Mouse (Mus musculus) activated CD4-positive, CD25-positive, alpha-beta regulatory T cell, adult 9 weeks (primary cell): ENCODE results near the gene Tle6. TPM values are rescaled to one million over a fixed set of nuclear protein-coding genes. Genes with fewer than 3 reads are reported as not detected.

Experiments
- polyA plus RNA-seq: library from polyadenylated mRNA; unstranded; fragments of 100-300 nt; shearing (Covaris generic); gene quantifications from one replicate; pipeline ENCODE4 v1.2.1, GENCODE M21; 2017

Tle6 gene
- polyA plus RNA-seq, result 1.1 TPM

DNA sequence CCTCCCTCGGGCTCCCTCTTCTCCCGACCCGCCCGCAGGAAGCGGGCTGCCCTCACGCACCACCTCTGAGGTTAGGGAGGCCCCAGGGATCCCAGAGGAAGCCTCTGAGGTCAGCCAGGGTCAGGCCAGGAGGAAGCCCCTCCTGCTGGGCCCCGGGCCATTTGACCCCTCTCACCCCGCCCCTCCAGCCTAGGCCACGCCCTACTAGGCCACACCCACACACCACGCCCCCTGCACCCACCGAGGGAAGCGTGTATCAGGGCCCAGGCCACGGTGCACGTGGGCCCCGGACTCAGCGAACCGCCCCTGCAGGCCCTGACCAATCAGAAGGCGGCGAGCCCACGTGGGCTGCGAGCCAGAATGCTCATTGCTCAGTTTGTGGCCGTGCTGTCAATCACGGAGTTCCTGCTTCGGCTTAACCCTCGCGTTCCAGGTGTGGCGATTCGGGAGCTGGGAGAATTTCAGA, at the start of gene Tle6:
Gene Tle6 (minus strand): TSS at position 336 of the 466 bp plus-strand sequence.

GRCm38 (mm10) chr10:81648803-81649775, 48.2 kb upstream of the Tle6 start, which contains the start of gene Gm10778:
Gene Gm10778, plus strand, starts transcription at chr10:81649059.

GRCm38 (mm10) chr10:81628390-81628789, 27.5 kb upstream of the Tle6 start, which contains the start of gene Ankrd24:
Gene Ankrd24, plus strand, starts transcription at chr10:81628540.

GRCm38 (mm10) chr10:81626994-81627835, 26.3 kb upstream of the Tle6 start, which contains the start of gene Sirt6:
Gene Sirt6, minus strand, starts transcription at chr10:81627797.

GRCm38 (mm10) chr10:81605974-81606751, 5.3 kb upstream of the Tle6 start, which contains the start of gene BC025920:
Gene BC025920, plus strand, starts transcription at chr10:81606270.

GRCm38 (mm10) chr10:81574081-81575056, 26.5 kb downstream of the Tle6 start, which contains the start of gene Tle2:
Gene Tle2, plus strand, starts transcription at chr10:81574561.

DNA sequence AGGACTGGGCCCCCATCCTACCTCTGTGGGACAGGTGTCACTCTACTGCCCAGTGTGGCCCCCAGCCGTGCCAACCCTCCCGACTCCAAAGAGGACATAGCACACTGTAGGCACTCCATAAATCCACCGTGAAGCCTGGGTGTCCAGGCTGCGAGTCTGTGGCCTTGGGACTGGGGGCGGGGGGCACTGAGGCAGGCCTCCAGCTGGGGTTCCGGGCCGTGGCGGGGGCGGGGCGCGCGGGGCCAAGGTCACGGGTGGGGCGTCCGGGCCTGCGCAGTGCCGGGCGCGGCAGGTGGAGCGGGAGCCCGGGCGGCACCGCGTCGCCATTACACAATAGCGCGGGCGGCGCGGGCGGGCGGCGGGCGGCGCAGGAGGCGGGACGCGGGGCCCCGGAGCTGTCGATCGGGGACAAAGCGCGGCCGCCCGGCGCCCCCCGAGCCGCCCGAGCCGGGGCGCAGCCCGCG, 41.7 kb downstream of the Tle6 start, which contains the start of gene Aes:
Gene Aes (plus strand): TSS at position 326 of the 464 bp plus-strand sequence.

GRCm38 (mm10) chr10:81545161-81545747, 55.6 kb downstream of the Tle6 start, which contains the start of gene Gna11:
Gene Gna11, minus strand, starts transcription at chr10:81545190.

Other genes starting within 250 kb of the Tle6 start
- 1.7 TPM for gene Mfsd12, start 243.6 kb downstream of the Tle6 start, polyA plus RNA-seq
- 0.56 TPM for gene 4930404N11Rik, start 235.3 kb downstream of the Tle6 start, polyA plus RNA-seq
- gene Fzr1, start 222.6 kb downstream of the Tle6 start, polyA plus RNA-seq, result 22.3 TPM
- 40.6 TPM for gene Dohh, start 216.6 kb downstream of the Tle6 start, polyA plus RNA-seq
- gene Gm48551, start 216.6 kb downstream of the Tle6 start, polyA plus RNA-seq, result 2.3 TPM
- gene Gm48552, start 212.1 kb downstream of the Tle6 start, polyA plus RNA-seq, result 2.6 TPM
- 13.0 TPM for gene Smim24, start 208.0 kb downstream of the Tle6 start, polyA plus RNA-seq
- 19.9 TPM for gene Nfic, start 145.4 kb downstream of the Tle6 start, polyA plus RNA-seq
- gene Celf5, start 118.4 kb downstream of the Tle6 start, polyA plus RNA-seq, result 0.35 TPM
- gene Ncln, start 104.7 kb downstream of the Tle6 start, polyA plus RNA-seq, result 145 TPM
- 85.6 TPM for gene S1pr4, start 100.9 kb downstream of the Tle6 start, polyA plus RNA-seq
- gene Gna15, start 76.8 kb downstream of the Tle6 start, polyA plus RNA-seq, result 40.0 TPM
- 6.5 TPM for gene Gna11, start 55.9 kb downstream of the Tle6 start, polyA plus RNA-seq
- 154 TPM for gene Aes, start 41.6 kb downstream of the Tle6 start, polyA plus RNA-seq
- gene Tle2, start 26.5 kb downstream of the Tle6 start, polyA plus RNA-seq, result 2.7 TPM
- 2.1 TPM for gene BC025920, start 5.2 kb upstream of the Tle6 start, polyA plus RNA-seq
- gene Sirt6, start 26.7 kb upstream of the Tle6 start, polyA plus RNA-seq, result 23.6 TPM
- 2.4 TPM for gene Ankrd24, start 27.5 kb upstream of the Tle6 start, polyA plus RNA-seq
- 10.4 TPM for gene Gm10778, start 48.0 kb upstream of the Tle6 start, polyA plus RNA-seq
- 21.2 TPM for gene Zfp433, start 103.8 kb upstream of the Tle6 start, polyA plus RNA-seq
- 8.8 TPM for gene Gm3055, start 170.1 kb upstream of the Tle6 start, polyA plus RNA-seq
- gene Gm4767, start 211.1 kb upstream of the Tle6 start, polyA plus RNA-seq, result 7.4 TPM